Mouse (Mus musculus): ENCODE results near the gene Comtd1. TPM values are rescaled to one million over a fixed set of nuclear protein-coding genes. Genes with fewer than 3 reads are reported as not detected.

The Comtd1 gene
- total RNA-seq, 1 experiment from 2014 or later = 14.0 TPM

DNA sequence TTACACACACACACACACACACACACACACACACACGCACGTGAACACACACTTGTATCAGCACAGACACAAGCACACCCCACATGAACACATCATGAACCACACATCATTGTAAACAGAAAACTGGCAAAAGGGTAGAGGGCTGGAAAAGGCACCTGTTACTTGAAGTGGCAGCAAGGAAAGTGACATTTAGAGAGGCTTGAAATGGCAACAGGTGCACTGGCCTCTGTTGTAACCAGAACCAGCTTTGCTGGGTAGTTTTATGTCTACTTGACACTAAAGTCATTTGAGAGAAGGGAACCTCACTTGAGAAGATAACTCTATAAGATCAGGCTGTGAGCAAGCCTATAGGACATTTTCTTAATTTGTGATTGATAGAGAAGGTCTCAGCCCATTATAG lies 39.4 kb downstream of the Comtd1 start:
- ATAC-seq (replicated peaks; ENCODE audit: low read depth, poor library complexity, severe bottlenecking) = no peak

DNA sequence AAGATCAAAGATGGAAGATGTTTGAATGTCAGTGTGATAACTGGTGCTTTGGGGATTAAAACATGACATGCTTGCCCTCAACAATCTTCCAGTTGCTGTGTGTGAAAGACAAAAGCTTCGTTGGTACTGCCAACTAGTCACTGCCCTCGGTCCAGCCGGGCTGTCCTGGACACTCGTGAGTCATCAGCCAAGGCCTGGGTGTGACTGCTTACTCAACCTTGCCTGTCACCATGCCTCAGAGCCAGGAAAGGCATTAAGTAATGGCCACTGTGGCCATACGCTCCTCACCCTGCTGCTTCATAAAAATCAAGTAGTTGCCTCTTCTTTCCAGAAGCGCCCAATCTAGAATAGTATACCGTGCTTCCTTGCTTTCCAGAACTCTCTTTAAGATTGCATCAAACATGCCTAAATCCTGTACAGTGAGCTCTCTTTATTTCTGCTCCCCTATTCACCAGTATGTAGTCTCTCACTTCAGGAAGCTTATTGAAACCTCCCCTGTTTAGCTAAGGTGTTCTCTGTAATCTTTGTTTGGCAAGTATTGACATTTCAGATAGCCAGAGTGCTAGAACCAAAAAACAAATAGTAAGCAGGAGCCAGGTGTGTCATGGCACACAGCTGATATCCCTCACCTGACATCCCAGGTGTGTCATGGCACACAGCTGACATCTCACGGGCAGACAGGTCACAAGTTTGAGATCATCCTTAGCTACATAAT lies 40.4 kb downstream of the Comtd1 start:
- no peak for ATAC-seq (replicated peaks; ENCODE audit: low read depth, poor library complexity, severe bottlenecking)

DNA sequence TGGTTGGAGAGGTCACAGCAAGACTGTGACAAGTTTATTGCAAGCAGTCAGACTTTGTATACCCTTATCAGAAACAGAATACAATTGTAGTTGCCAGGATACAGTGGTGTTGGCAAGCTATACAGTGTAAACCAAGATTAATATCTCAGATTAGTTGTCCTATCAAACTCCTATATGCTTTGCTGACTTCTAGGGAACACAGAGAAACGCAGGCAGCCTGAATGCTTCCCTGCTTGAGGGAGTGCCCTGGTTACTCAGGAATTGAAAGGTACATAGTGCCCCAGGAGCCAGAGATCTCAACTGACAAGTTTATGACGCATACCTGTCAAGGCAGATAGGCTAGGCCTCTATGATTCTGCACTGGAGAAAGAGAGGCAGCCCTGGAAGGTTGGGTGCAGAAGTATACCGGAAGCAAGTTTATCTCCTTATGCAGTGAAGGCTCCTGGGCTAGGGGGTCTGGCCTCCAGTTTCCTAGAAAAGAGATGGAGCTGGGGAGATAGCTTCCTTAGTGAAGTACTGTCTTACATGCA lies 42.1 kb downstream of the Comtd1 start:
- ATAC-seq (replicated peaks; ENCODE audit: low read depth, poor library complexity, severe bottlenecking) = peak; percentile 24; the same call in 1 of the 2 replicates

DNA sequence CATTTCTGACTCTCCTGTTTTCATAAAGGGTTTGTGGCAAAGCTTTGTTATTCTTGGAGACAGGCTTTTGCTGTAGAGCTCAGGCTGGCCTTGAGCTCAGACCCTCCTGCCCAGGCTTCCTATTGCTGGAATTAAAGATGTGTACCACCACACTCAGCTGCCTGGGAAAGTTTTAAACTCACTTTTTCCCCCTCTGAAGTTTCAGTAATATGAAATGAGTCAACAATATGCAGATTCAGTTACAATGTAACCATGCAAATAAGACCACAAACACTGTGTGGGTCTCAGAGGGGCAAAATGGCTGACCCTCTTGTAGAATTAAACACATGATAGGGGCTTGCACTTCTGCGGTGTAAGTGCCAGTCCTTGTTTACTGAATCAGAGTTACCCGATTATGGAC lies 42.6 kb downstream of the Comtd1 start:
- ATAC-seq (replicated peaks; ENCODE audit: low read depth, poor library complexity, severe bottlenecking) = no peak

DNA sequence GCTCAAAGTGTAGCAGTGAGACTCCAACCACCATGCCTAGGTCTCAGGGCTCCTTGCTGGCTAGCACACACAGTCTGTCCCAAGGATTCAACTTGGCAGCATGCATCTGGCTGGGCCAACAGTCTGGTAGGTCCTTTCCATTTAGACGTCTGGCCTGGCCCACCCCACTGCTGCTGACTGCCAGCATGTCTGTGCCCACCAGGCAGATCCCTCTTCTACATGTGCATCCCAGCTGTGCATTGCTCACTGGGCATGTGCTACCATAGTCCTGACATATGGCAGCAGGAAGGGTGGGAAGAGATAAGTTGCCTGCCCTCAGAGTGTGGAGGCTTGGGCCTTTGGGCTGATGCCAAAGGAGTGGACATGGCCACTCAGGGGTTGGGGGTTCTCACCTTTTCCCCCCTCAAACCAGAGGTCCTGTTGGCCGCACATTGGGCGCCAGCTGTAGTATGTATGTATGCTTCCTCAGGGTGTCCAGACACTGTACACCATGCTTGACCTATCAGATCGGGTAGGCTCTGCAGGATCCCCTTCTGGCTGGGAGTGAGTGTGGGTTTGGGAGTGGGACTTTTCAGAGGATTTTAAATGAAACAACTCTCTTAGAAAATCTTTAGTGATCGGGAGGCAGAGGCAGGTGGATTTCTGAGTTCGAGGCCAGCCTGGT lies 46.1 kb downstream of the Comtd1 start:
- no peak for ATAC-seq (replicated peaks; ENCODE audit: low read depth, poor library complexity, severe bottlenecking)

DNA sequence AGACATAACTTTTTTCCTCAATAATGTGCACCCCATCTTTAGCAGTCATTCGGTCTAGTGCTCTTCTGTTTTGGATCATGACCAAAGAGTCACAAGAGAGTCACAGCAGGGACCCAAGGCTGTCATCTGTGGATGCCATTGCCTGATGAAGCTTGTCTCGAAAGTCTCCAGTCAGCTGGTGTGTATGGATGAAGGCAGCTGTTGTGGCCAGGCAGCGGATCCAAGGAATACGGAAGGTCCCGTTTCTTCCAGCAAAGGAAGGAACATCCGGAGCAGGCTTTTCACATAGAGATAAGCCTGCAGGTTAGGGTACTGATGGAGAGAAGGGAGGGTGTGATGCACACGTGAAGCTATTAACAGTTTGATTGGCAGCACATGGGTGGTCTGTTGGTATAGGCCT lies 47.2 kb downstream of the Comtd1 start:
- ATAC-seq (replicated peaks; ENCODE audit: low read depth, poor library complexity, severe bottlenecking) = no peak

DNA sequence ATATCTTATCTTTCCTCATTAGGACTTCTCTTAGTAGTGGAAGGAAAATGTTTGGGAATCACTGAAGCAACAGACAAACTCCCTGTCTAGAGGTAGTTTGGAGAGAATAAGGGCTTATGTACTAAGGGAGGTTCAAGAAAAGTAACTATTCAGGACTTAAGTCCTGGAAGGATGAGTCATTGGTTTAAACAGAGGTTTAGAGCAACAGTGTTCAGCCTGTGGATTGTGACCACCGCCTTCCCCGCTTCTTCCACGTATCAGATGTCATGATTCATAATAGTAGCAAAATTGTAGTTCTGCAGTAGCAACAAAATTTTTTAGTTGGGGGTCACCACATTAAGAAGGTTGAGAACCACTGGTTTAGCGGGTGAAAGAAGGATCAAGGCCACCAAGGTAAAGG lies 48.1 kb downstream of the Comtd1 start:
- no peak for ATAC-seq (replicated peaks; ENCODE audit: low read depth, poor library complexity, severe bottlenecking)

Other genes starting within 250 kb of the Comtd1 start
- gene Dupd1, start 134.4 kb downstream of the Comtd1 start, total RNA-seq (2017) = not detected in 2 replicates
- 7.2 and 9.1 TPM in 2 replicates for gene Samd8, start 98.4 kb downstream of the Comtd1 start, total RNA-seq (2017)
- gene Dusp13, start 97.8 kb downstream of the Comtd1 start, total RNA-seq (2017) = not detected in 2 replicates
- 310 and 348 TPM in 2 replicates for gene Vdac2, start 23.7 kb downstream of the Comtd1 start, total RNA-seq (2017)
- gene Zfp503, start 140.6 kb upstream of the Comtd1 start, total RNA-seq (2017) = under 0.01 and 0.29 TPM in 2 replicates
- 13.2 and 16.1 TPM in 2 replicates for gene Lrmda, start 170.7 kb upstream of the Comtd1 start, total RNA-seq (2017)